Mouse (Mus musculus): ENCODE results near the gene Arpc2.
A peak's percentile ranks its signal among the peaks of the same experiment; 100 is the strongest.
"Not testable (repeated sequence)": the region's sequence is repeated elsewhere in the genome, so short reads cannot be mapped to it uniquely, and the experiment has no call there.

The Arpc2 gene

GRCm38 (mm10) chr1:74283686-74284463 is 48.0 kb downstream of the Arpc2 start:
- peak; percentile 59 for DNase-seq (ENCODE audit: low spot score)

- DNase-seq (ENCODE audit: low spot score) = peak; percentile 99
These were observed 48.8 kb downstream of the Arpc2 start, which contains the start of the genes Aamp and Pnkd for GRCm38 (mm10) chr1:74284543-74285160. TSS of gene Aamp (minus strand) at chr1:74284738. TSS of gene Pnkd (plus strand) at chr1:74284930.

- DNase-seq (ENCODE audit: low spot score) = no peak
These were observed 49.5 kb downstream of the Arpc2 start for GRCm38 (mm10) chr1:74285212-74286010.

GRCm38 (mm10) chr1:74286869-74287607 is 51.2 kb downstream of the Arpc2 start:
- DNase-seq (ENCODE audit: low spot score) = not testable (repeated sequence)

- no peak for DNase-seq (ENCODE audit: low spot score)
These were observed 52.4 kb downstream of the Arpc2 start for GRCm38 (mm10) chr1:74288327-74288726.

GRCm38 (mm10) chr1:74289248-74289647 is 53.4 kb downstream of the Arpc2 start:
- no peak for DNase-seq (ENCODE audit: low spot score)

GRCm38 (mm10) chr1:74289740-74290139 is 53.9 kb downstream of the Arpc2 start:
- no peak for DNase-seq (ENCODE audit: low spot score)

- DNase-seq (ENCODE audit: low spot score) = no peak
These were observed 54.3 kb downstream of the Arpc2 start for GRCm38 (mm10) chr1:74290141-74290540.

- DNase-seq (ENCODE audit: low spot score) = no peak
These were observed 56.6 kb downstream of the Arpc2 start for GRCm38 (mm10) chr1:74292331-74293020.

GRCm38 (mm10) chr1:74293306-74293960 is 57.5 kb downstream of the Arpc2 start:
- no peak for DNase-seq (ENCODE audit: low spot score)

GRCm38 (mm10) chr1:74294090-74294643 is 58.3 kb downstream of the Arpc2 start:
- DNase-seq (ENCODE audit: low spot score) = no peak

- no peak for DNase-seq (ENCODE audit: low spot score)
These were observed 59.0 kb downstream of the Arpc2 start for GRCm38 (mm10) chr1:74294733-74295455.

GRCm38 (mm10) chr1:74295456-74296171 is 59.7 kb downstream of the Arpc2 start:
- peak; percentile 86 for DNase-seq (ENCODE audit: low spot score)

GRCm38 (mm10) chr1:74296477-74296876 is 60.6 kb downstream of the Arpc2 start:
- DNase-seq (ENCODE audit: low spot score) = no peak

- no peak for DNase-seq (ENCODE audit: low spot score)
These were observed 61.4 kb downstream of the Arpc2 start for GRCm38 (mm10) chr1:74297269-74297668.

- no peak for DNase-seq (ENCODE audit: low spot score)
These were observed 62.4 kb downstream of the Arpc2 start for GRCm38 (mm10) chr1:74298157-74298750.

GRCm38 (mm10) chr1:74298996-74299395 is 63.1 kb downstream of the Arpc2 start:
- DNase-seq (ENCODE audit: low spot score) = peak; percentile 51

- no peak for DNase-seq (ENCODE audit: low spot score)
These were observed 64.6 kb downstream of the Arpc2 start for GRCm38 (mm10) chr1:74300347-74301110.

All from ovary, postnatal 36 days (tissue).